Mouse (Mus musculus): ENCODE measurements around the gene Tma7. TPM values are rescaled to one million over a fixed set of nuclear protein-coding genes. Genes with fewer than 3 reads are reported as not detected.

Tma7 gene
- total RNA-seq, 2 experiments from 2014 or later, result 241 to 249 TPM

DNA sequence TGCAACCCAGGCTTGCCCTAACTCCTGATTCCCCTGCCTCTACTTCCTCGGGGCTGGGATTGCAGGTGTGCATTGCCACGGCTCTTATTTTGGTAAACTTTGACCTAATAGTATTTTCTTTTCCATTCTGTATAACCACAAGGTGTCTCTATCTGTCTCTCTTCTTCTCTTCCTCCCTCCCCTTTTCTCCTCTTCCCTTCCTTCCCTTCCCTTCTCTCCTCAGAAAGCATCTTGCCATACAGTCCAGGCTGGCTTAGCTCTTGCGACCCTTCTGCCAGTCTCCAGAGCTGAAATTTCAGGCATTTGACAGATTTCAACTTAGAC is 31.8 kb downstream of the Tma7 start:
- no peak for DNase-seq
- intact Hi-C loops (cut with DNase I), result no loop called here

DNA sequence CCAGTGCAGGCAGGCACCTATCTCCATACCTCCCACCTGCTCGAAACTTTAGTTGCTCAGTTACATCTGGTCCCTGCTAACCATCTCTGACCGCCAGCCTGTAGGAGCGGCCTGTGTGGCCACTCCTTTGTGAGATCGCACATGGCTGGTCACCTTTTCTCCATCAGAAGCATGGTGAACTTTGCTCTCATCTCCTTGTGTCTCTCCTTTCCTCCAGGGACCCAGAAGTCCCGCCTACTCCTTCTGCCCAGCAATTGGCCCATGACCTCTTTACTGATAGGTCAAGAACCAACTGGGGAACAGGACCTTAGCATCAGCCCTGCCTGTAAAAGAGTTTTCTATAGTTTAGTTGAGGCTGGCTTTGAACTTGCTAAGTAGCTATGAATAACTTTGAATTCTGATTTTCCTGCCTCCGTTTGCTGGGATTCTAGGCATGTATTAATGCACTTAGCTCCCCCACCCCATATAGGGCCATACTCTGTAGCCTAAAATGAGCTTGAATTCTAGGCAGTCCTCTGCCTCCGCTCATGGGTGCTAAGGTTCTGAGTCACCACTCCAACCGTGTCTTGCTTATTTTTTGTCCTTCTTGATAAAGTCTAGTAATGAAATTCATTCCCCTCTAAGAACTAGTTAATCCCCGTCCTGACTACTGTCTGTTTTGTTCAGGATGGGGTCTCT is 32.3 kb downstream of the Tma7 start:
- intact Hi-C loops (cut with DNase I), result no loop called here
- peak in 1 of 2 experiments; percentile 2 for DNase-seq

DNA sequence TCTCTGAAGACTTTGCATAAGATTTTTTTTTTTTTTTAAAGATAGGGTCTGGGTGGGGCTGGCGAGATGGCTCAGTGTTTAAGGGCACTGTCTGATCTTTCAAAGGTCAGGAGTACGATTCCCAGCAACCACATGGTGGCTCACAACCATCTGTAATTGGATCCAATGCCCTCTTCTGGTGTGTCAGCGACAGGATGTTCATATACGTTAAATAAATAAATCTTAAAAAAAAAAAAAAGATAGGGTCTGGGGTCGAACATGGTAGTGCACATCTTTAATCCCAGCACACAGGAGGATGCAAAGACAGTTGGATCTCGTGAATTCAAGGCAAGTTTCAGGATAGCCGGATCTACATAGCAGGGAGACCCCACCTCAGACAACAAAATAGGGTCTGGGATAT is 33.1 kb downstream of the Tma7 start:
- intact Hi-C loops (cut with DNase I), result no loop called here

DNA sequence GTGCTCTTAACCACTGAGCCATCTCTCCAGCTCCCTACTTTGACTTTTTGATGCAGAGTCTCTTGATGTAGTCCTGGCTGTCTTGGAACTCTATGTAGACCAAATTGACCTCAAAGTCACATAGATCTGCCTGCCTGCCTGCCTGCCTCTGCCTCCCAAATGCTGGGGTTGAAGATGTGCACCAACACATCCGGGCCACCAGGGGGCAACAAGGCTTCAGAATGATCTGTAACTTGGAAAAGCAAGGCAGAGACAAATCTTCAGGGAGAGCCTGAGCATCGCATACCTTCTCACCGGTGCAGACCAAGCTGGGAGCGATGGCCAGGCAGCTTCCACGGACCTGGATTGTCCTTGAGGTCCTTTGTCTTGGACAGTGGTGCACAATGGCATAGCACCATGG is 36.1 kb downstream of the Tma7 start:
- intact Hi-C loops (cut with DNase I), result no loop called here
- DNase-seq, result peak; percentile 68 to 69

More for the DNA sequence above, 33.1 kb downstream of the Tma7 start:
- no peak for DNase-seq

DNA sequence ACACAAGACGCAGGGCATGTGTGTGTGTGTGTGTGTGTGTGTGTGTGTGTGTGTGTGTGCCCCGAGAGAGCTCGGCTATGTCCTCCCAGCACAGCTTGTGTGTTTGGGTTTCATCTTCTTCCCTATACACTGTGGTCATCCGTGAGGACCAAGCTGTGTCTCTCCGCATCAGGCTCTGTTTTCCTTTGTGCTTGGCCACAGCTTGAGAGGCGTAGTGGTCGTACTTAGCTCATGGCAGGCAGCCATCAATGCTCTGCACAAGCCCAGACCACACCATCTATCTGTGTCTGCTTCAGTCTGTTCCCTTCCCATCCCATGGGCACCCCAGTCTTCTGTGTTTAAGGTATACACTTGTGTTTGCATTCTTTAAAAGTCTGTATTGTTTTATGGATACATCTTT is 41.0 kb downstream of the Tma7 start:
- DNase-seq, result no peak
- intact Hi-C loops (cut with DNase I), result no loop called here

DNA sequence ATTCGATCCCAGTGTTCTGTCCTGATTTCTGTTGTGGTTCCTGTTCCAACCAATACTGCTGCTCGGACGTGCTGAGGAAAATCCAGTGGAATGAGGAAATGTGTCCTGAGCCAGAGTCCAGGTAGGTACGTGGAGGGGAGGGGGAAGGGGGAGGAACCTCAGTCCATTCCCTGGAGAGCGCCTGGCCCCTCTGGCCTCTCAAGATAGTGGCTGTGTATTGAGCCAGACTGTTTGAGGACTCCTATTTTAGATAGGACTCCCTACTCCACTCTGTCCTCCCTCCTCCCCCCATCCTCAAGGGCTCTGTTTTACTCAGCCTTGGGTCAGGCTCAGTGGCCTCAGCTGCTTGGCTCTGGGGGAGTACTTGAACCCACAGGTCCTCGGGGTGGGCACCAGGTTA is 41.5 kb downstream of the Tma7 start:
- intact Hi-C loops (cut with DNase I), result loop anchor here (1.0 kb wide), 1 partner anchor 11 kb away; no protein-coding TSS in a partner anchor
- DNase-seq, result no peak

DNA sequence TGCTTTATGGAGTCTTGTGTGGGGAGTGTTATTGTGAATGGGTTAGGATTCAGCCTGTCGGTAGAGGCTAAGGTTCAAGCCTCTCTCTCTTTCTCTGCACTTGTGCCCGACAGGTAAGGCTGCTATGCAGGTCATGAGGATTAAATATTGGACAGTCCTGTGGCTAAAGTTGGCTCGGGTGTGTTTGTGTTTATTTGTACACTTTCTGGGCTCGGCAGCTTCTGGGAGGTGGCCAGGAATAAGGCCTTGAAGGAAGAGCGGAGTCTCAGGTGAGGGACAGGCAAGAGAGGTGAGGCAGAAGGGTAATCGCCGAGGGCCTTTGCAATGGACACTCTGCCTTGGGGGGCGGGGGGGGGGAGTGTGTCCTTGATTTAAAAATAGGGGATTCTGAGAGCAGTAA is 42.2 kb downstream of the Tma7 start:
- intact Hi-C loops (cut with DNase I), result loop anchor here (1.0 kb wide), 1 partner anchor 12 kb away; no protein-coding TSS in a partner anchor
- no peak for DNase-seq

DNA sequence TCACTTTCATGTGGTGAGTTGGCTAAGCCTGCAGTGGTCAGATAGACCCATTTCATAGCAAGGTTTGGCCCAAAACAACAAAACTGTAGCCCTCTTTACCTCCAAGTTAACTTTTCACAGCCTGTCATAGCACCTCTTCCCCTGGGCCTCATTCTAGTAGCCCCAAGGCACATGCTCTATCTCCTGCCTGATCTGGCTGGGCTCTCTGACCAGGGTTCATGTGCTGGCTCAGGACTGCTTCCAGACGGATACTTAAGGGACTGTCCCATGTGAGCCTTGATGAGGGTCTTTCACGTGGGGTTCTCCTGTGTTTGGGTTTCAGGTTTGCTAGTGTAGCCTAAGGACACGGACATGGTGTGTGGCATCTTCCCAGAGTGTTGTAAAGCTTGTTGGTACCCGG is 42.7 kb downstream of the Tma7 start:
- DNase-seq, result no peak
- intact Hi-C loops (cut with DNase I), result loop anchor here (1.0 to 2.0 kb wide), 3 partner anchors 13 to 37 kb away; partner anchors contain the start of gene Trex1

DNA sequence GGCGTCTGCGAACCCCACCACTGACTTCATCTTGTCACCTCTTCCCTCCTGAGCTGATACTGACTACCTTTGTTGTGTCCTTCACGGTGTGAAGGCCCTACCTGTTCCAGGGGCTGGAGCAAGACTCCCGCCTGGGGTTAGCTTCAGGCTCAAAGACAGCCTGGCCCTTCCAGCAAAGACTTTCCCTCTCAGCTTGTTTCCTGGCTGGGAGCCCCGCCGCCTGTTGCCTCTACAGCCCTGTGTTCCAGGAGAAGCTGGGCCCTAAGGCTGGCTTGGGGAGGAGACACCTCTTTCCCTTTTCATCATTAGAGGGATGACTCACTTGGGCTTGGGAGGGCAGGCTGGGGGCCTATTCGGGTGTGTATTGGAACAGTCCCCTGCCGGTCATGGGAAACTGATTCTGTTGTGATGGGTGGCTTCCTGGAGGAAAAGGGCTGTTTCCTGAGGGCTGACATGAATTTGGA is 43.5 kb downstream of the Tma7 start:
- intact Hi-C loops (cut with DNase I), result loop anchor here (2.0 kb wide), 2 partner anchors 20 to 36 kb away; partner anchors contain the start of gene Trex1
- peak; percentile 71 to 76 for DNase-seq

DNA sequence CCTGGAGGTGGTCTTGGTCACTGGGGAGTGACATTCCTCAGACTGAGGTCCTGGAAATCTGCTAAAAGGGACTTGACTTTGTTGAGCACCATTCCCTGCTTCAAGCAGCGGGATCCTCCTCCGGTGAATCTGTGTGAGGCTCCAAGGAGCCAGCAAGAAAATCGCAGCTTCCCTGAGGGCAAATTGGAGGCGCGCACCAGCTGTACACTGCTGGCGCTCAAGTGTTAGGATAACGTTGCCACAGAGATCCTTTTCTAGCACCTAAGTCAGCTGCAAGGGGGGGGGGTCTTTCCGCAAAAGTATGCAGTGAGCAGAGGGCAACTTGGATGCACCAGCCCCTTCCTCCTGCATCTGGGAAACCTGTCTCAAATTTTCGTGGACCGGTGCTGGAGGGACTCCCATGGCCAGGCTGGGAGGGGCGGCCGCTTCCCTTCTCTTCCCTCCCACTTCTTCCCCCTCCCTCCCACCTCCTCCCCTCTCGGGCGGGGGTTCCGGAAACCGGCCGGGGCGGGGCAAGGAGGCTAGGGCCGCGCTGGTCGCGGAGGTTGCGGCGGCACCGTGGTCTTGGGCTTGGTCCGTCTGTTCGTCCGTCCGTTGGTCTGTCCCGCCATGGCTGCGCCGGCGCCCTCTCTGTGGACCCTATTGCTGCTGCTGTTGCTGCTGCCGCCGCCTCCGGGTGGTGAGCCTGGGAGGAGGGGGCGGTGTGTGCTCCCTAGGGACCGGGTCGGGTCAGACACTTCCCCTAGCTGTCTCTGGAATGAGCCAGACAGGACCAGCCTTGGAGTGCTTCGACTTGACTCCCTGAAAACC is 44.1 kb downstream of the Tma7 start, which contains the start of gene Shisa5:
TSS of gene Shisa5 (plus strand) at position 480 of the 810 bp plus-strand sequence.
- intact Hi-C loops (cut with DNase I), result loop anchor here (2.0 kb wide), 2 partner anchors 21 to 35 kb away; partner anchors contain the start of gene Trex1
- DNase-seq, result peak; percentile 89 to 90

DNA sequence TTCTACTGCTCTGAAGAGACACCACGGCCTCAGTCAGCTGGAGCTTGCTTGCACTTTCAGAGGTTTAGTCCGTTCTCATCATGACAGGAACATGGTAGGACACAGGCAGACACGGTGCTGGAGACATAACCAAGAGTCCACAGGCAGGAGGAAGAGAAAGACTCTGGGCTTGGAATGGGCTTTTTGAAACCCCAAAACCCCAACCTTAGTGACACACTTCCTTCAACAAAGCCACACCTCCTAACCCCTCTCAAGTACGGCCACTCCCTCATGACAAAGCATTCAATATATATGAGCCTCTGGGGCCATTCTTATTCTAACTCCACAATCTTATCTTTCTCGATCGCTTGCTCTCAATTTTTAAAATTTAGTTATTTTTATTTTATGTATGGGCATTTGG is 50.0 kb downstream of the Tma7 start:
- intact Hi-C loops (cut with DNase I), result no loop called here

DNA sequence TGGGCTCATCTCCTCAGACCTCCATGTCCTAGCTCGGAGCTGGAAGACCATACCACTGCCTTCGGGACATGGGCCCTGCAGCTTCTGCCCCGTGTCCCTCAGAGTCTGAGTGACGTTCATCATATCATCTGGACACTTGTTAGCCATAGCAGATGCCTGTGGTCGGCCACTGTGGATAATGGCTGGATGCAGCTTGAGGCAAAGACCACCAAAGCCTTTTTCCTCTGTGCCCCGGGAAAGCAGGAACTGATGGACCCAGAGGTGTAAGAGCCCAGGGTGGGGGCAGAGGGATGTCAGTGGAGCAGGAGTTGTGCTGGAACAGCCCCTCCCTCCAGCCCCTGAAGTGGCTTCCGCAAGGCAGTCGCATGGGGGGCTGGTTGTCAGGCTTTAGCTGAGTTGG is 50.7 kb downstream of the Tma7 start:
- intact Hi-C loops (cut with DNase I), result no loop called here
- no peak for DNase-seq

More for the DNA sequence above, 50.0 kb downstream of the Tma7 start:
- no peak for DNase-seq

DNA sequence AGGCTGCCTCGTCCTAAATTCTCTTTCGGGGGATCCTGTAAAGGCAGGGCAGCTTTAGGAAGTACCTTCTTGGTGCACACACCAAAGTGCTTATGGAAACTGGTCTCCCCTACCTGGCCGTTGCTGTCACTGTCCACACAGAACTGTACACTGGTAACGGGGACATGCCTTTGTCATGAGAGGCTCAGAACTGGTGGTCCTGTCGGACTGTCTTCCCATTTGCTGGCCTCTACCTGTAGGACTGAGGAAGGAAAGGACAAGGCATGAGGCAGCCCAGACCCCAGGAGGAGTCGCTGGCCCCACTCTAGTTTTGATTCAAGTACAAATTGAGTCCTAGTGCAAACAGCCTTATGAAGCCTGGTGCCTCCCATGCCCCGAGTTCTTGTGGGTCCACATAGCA is 51.4 kb downstream of the Tma7 start:
- DNase-seq, result no peak
- intact Hi-C loops (cut with DNase I), result no loop called here

DNA sequence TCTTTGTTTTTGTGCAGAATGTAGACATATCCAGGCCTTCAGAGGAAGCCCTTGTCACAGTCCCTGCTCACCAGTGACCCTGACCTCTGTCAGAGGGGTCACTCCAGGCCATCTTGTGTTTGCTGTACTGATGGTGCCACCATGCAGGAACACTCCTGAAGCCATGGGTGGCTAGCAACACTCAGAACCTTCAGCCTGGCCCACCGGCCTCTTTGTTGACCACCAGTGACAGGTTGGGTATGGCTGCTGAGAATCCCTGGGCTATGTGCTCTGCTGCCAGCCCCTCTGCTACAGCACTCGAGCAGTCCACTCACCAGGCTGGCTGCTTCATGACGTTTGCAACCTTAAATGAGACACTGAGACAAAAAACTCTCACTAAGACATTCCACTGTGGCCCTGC is 52.1 kb downstream of the Tma7 start:
- intact Hi-C loops (cut with DNase I), result no loop called here
- no peak for DNase-seq

DNA sequence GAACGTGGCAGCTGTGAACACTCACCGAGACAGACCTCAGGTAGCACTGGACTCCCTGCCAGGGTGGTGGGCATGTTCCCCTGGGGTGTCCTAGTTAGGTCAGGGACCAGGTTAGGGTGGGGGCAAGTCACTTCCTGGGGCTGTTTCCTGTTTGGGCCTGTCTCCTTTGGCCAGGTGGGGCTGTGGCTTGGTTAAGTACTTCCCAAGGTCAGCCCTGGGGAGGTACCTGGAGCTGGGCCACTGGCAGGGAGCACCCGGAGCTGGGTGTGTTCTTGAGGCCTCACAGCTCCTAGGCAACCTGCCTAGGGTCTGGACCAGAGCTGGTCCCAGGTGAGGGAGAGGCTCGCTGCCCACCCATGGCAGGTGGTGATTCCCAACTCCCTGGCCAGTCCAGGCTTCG is 53.5 kb downstream of the Tma7 start:
- intact Hi-C loops (cut with DNase I), result no loop called here
- DNase-seq, result no peak

DNA sequence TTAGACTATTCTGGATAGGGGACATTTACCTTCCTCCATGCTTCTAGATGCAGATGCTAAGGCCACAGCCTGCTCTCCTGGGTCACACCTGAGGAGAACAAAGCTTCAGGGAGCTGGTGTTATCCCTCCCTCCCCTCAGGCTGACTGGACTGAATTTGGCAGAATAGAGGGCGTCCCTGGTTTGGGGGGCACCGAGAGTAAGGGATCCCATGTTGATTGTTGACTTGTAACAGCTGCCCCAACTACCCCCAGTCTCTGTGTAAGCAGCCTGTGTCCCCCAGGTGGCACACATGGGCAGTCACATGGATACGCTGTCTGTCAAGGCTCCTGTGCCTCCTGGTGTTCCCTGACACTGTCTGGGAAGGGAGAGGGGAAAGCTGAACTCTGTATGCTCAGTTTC is 54.0 kb downstream of the Tma7 start:
- intact Hi-C loops (cut with DNase I), result no loop called here
- no peak for DNase-seq

DNA sequence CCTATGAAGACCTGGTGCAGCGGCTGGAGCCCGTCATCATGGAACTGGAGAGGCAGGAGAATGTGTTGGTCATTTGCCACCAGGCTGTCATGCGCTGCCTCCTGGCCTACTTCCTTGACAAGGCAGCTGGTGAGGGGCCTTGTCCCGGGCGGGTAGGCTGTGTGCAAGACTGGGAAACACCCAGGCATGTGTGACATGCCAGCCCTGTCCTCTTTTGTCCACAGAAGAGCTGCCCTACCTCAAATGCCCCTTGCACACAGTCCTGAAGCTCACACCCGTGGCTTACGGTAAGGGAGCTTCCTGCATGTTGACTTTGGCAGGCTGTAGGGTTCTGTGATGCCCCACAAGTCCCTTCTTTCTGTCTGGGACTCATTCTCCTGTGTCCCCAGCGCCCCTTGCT is 54.9 kb downstream of the Tma7 start:
- intact Hi-C loops (cut with DNase I), result no loop called here
- DNase-seq, result no peak

Other genes starting within 250 kb of the Tma7 start
- gene Slc26a6, start 229.3 kb downstream of the Tma7 start, total RNA-seq (2021), result 10 to 100 TPM; 26.8 to 29.2 TPM
- gene Tmem89, start 168.0 kb downstream of the Tma7 start, total RNA-seq (2021), result not detected
- gene Uqcrc1, start 146.0 kb downstream of the Tma7 start, total RNA-seq (2021), result 1,000 to 10,000 TPM; 2,339 to 2,528 TPM
- under 1 TPM; 0.31 to 0.81 TPM for gene Col7a1, start 129.0 kb downstream of the Tma7 start, total RNA-seq (2021)
- not detected for gene Ucn2, start 96.6 kb downstream of the Tma7 start, total RNA-seq (2021)
- 1 to 10 TPM; 2.3 to 2.4 TPM for gene Pfkfb4, start 90.8 kb downstream of the Tma7 start, total RNA-seq (2021)
- 10 to 100 TPM; 36.1 to 51.4 TPM for gene Shisa5, start 44.0 kb downstream of the Tma7 start, total RNA-seq (2021)
- gene Trex1, start 22.9 kb downstream of the Tma7 start, total RNA-seq (2021), result 10 to 100 TPM; 14.0 to 14.7 TPM
- 1 to 10 TPM; 8.0 to 8.2 TPM for gene Atrip, start 8.5 kb downstream of the Tma7 start, total RNA-seq (2021)
- 10 to 100 TPM; 11.7 to 12.2 TPM for gene Ccdc51, start 94 bp downstream of the Tma7 start, total RNA-seq (2021)
- 10 to 100 TPM; 16.4 to 19.1 TPM for gene Plxnb1, start 12.8 kb upstream of the Tma7 start, total RNA-seq (2021)
- not detected for gene Fbxw21, start 79.5 kb upstream of the Tma7 start, total RNA-seq (2021)
- gene Fbxw13, start 113.4 kb upstream of the Tma7 start, total RNA-seq (2021), result not detected
- gene Fbxw20, start 152.2 kb upstream of the Tma7 start, total RNA-seq (2021), result not detected
- not detected for gene Fbxw14, start 205.1 kb upstream of the Tma7 start, total RNA-seq (2021)

All from heart, postnatal 36 days (tissue).